ENCODE assay signal across 8 mouse cellular contexts in the genomic region with DNA sequence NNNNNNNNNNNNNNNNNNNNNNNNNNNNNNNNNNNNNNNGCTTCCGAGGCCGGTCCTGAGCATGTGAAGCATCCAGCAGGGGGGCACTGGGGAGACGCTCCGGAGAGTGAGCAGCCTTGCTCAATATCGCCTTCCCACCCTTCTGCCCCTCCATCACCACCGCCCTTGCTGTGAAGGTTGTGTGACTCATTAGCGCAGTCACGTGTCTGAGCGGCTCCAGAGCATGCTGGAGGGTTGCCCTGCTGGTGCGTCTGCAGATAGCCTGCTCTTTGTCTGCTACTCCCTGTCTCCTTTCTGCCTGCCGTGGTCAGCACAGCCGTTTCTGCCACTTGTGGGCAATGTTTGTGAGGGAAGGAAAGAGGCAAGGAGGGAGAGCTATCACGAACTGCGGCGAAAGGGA. TPM values are rescaled to one million over a fixed set of nuclear protein-coding genes. Genes with fewer than 3 reads are reported as not detected.
A peak's percentile ranks its signal among the peaks of the same experiment; 100 is the strongest.
DNase-seq lines count a peak whose midpoint lies in the region; ATAC-seq lines count a peak whose summit lies in the region.

No protein-coding gene starts in this region.

- WGBS in intestine, embryonic 15.5 days = 1% methylated on average over 13 of the region's 15 CpGs

- no peaks in the 10 kb centered on the region for H3K27me3 ChIP-seq in intestine, embryonic 15.5 days (replicated peaks)

- H3K4me2 ChIP-seq in intestine, embryonic 15.5 days (replicated peaks) = peak overlapping the region; percentile 74

- intact Hi-C loops in gastrocnemius, postnatal 36 days (cut with DNase I) = no loop called here
- intact Hi-C loops in left cerebral cortex, postnatal 14 days (cut with DNase I) = no loop called here

- H3K4me1 ChIP-seq in intestine, embryonic 15.5 days (replicated peaks) = peaks cover 10% of the 10 kb centered on the region; the same call in 1 of the 2 replicates

- H3K27ac ChIP-seq in intestine, embryonic 15.5 days = no peak overlapping the region

- DNase-seq in adrenal gland, adult (ENCODE audit: inconsistent age in 2 of 2, low spot score in 1 of 2) = peak; percentile 94 to 96
- DNase-seq in embryo, embryonic 10 days (ENCODE audit: low spot score) = peak; percentile 97
- DNase-seq in gastrocnemius, postnatal 36 days = peak; percentile 75 to 86
- DNase-seq in left cerebral cortex, postnatal 14 days (ENCODE audit: low spot score in 2 of 2) = peak; percentile 84 to 91
- DNase-seq in right cerebral cortex, postnatal 14 days = peak; percentile 91
- DNase-seq in urinary bladder, postnatal 25 days (ENCODE audit: low spot score) = peak; percentile 89

- H3K4me3 ChIP-seq in intestine, embryonic 15.5 days (replicated peaks) = peak overlapping the region; percentile 24

- H3K9me3 ChIP-seq in intestine, embryonic 15.5 days = no peaks in the 10 kb centered on the region

- peak overlapping the region; percentile 26; the same call in 1 of the 2 replicates for H3K9ac ChIP-seq in intestine, embryonic 15.5 days

- no peaks in the 10 kb centered on the region for H3K36me3 ChIP-seq in intestine, embryonic 15.5 days

- peak; percentile 98 for ATAC-seq in intestine, embryonic 15.5 days
- peak; percentile 100 for ATAC-seq in megakaryocyte-erythroid progenitor cell, adult 5-6 weeks (replicated peaks; ENCODE audit: low FRiP score, low TSS enrichment, poor library complexity, severe bottlenecking)

RNA-seq across cellular contexts. Expression of gene Tlr5, which starts 28.4 kb away (rescaled TPM):
- 1 to 10 TPM; 1.8 to 6.2 TPM for total RNA-seq in gastrocnemius, postnatal 36 days (2021)
- polyA plus RNA-seq in intestine, embryonic 15.5 days (2015; fragmentation: Nextera tagmentation; extraction: Ambion mirVana) = 4.0 and 4.4 TPM in 2 replicates
- under 1 TPM; 0.44 to 0.70 TPM for total RNA-seq in left cerebral cortex, postnatal 14 days (2021)
- total RNA-seq in megakaryocyte-erythroid progenitor cell, adult 5-6 weeks (2014; fragmentation: Nextera tagmentation) = not detected in 2 replicates
- total RNA-seq in megakaryocyte-erythroid progenitor cell, adult 5-6 weeks (2017) = not detected in 2 replicates
